Mouse (Mus musculus) large intestine, adult 2 months (tissue): Measurements from ENCODE around the gene Card6. TPM values are rescaled to one million over a fixed set of nuclear protein-coding genes. Genes with fewer than 3 reads are reported as not detected.
A peak's percentile ranks its signal among the peaks of the same experiment; 100 is the strongest.
"Not testable (repeated sequence)": the region's sequence is repeated elsewhere in the genome, so short reads cannot be mapped to it uniquely, and the experiment has no call there.

ENCODE experiments used
- DNase-seq: peaks from one replicate; pipeline ENCODE4 v3.0.0-alpha.2; 2012; ENCODE audit warnings: low read depth, low spot score
- WGBS: fragments of 180-500 bp; shearing (Covaris S2); methylation state at CpG from one replicate; pipeline ENCODE4 v1.1.7; 2018; 5-methylcytosine and 5-hydroxymethylcytosine counted together
- polyA plus RNA-seq: library from polyadenylated mRNA; depleted of rRNA; stranded (reverse); fragments of >200 nt; gene quantifications from 2 replicates; pipeline ENCODE4 v1.2.3, GENCODE M21; 2012

The Card6 gene
- polyA plus RNA-seq, 1 experiment: 1.5 TPM

DNA sequence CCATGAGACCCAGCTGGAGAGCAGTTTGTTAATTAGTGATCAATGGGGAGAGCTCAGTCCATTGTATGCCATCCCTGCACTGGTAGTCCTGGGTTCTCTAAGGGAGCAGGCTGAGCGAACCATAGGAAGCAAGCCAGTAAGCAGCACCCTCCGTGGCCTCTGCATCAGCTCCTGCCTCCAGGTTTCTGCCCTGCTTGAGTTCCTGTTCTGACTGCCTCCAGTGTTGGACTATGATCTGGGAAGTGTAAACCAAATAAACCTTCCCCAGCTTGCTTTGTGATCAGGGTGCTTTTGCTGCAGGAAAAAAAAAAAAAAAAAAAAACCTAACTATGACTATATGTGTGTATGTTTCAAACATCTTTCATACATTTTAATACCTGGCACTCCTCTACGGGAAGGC lies 25.0 kb upstream of the Card6 start:
- no peak for DNase-seq

GRCm38 (mm10) chr15:5130887-5131668 lies 22.7 kb upstream of the Card6 start:
- DNase-seq: not testable (repeated sequence)
- 88% methylated on average over 14 of the region's 14 CpGs for WGBS

More for the DNA sequence above, 25.0 kb upstream of the Card6 start:
- 25% methylated on average over 3 of the region's 3 CpGs for WGBS

GRCm38 (mm10) chr15:5129111-5129805 lies 20.9 kb upstream of the Card6 start:
- DNase-seq: no peak
- WGBS: 88% methylated on average over 12 of the region's 12 CpGs

- WGBS: 53% methylated on average over 5 of the region's 5 CpGs
- DNase-seq: no peak
These were observed 20.0 kb upstream of the Card6 start for GRCm38 (mm10) chr15:5128176-5128940.

DNA sequence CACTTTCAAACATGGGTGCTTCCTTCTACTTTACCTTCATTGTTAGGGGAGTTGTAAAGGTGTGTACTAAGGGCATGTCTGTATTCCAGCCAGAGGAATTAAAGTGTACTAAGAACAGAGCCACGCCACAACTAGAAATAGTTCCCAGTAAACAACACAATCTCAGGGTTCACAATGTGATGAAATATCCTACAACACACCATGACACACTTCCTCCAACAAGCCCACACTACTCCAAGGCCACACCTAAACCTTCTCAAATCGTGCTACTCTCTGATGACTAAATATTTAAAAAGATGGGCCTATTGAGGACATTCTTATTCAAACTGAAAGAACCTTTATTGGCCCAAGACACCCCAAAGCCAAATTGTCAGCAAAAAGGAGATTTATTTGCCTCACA lies 19.1 kb upstream of the Card6 start:
- 42% methylated on average over 2 of the region's 2 CpGs for WGBS
- DNase-seq: no peak

GRCm38 (mm10) chr15:5126456-5126855 lies 18.1 kb upstream of the Card6 start:
- 73% methylated on average over 4 of the region's 4 CpGs for WGBS
- no peak for DNase-seq

DNA sequence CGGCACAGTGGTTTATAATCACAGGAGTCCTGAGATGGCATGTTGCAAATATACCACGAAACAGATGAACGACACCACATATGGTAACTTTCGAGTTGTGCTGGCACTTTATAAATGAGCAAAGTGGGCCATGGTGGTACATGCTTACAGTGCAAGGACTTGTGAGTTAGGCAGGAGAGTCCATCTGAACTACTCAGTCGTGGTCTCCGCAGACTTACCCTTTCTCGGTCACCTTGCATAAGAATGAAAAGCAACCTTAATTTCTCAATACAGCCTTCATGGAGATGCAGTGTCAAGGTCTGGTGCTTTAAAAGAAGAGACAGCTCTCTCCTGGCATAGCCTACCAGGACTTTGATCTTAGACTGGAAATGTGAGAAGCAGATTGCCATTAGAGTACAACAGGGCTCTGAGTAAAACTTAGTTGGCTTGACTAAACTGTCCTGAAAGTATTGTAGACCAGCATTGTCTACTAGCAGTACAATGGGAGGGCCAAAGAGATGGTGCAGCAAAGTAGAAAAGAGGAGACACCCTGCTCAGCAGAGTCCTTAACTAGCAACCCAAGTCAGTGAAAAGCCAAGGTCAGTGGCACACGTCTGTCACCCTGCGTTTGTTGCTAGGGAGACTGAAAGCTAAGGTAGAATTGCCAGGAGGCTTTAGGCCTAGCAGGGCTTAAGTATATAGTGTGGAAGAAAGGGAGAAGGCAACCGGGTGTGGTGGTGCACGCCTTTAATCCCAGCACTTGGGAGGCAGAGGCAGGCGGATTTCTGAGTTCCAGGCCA lies 13.4 kb upstream of the Card6 start:
- WGBS: 83% methylated on average over 12 of the region's 12 CpGs
- DNase-seq: no peak

DNA sequence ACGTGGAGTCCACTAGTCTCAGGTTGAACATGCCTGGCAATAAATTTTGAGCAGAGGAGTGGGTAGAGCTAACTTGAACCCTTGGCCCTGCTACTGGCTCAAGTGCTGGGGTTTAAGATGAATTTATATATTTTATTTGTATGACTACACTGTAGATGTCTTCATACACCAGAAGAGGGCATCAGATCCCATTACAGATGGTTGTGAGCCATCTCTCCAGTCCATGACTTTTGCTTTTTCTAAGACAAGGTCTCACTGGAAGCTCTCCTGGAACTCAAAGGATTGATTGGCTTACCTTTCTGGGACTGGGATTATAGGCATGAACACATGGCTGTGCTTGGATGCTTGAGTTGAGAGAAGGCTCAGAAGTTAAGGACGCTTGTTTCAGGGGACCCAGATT lies 11.4 kb upstream of the Card6 start:
- no peak for DNase-seq
- WGBS: 78% methylated on average over 2 of the region's 2 CpGs

- DNase-seq: no peak
- WGBS: 82% methylated on average over 2 of the region's 2 CpGs
These were observed 10.9 kb upstream of the Card6 start for GRCm38 (mm10) chr15:5119192-5119591.

DNA sequence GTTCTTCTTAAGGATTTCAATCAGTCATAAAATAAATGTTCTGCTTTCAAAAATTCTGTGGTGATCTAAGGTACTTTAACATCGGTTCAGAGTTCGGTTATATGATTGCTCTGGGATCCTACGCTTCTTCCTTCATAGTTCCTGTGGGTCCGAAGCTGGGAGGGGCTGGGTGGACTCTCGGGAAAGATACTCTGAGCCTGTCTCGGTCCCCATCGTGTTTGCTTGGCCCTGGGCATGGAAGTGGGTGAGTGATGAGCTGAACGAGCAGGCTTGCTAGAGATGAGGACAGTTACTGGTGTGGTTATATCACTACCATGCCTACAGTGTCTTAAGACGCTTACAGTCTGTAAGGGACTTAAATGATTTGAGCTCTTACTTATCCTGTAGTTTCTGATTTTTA lies 10.3 kb upstream of the Card6 start:
- 60% methylated on average over 9 of the region's 9 CpGs for WGBS
- no peak for DNase-seq

DNA sequence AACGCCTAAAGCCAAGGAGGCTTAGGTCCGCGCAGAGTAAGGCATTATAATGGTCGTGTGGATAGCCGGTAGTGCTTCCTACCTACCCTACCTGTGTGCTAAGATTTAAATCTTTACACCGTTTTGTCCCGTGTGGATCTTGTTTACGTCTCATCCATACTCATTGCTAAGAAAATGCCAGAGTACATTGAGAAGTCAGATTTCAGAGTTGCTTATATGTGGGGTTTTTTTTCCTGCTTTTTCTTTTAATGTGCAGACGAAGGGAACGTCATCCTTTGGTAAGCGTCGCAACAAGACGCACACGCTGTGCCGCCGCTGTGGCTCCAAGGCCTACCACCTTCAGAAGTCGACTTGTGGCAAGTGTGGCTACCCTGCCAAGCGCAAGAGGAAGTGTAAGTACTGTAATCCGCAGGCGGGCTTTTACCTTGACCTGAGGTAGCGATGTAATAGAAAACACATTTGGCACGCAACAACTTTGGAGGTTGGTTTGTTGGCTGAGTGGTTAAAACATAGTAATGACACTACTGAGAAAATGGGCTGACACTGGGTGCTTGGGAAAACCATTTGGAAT lies 8.8 kb upstream of the Card6 start:
- no peak for DNase-seq
- 3% methylated on average over 22 of the region's 22 CpGs for WGBS

DNA sequence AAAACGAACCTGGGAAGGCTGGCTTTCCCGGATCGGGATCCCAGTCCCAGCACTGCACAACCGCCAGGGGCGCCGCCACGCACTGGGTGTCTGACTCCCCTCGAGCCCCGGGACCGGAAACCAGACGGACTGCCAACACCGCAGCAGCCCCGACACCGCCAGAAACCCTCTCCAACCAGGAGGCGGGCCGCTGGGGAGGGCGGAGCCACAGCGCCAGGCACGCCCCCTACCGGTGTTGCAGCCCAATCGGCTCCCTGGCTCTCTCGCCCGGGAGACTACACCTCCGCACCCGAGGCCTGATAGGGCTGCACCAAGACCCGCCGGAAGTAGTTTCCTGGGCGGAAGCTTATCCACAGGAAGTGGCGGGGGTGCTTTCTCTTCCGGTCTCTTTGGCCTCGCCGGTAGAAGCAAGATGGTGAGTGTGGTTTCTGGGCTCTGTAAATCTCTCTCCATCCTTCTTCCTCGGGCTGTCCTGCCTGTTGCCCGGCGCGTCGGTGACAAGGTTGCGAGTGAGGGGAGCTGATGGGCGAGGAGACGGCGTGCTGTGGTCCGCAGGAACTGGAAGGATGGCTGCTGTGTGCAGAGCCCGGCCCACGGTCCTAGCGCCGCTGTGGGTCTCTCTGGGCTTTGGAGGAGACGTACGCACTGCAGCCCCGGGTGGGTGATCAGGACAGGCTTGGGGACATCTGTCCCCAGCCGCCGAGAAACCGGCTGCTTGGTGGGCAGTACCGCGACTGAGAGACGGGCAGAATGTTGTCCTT lies 8.1 kb upstream of the Card6 start, which contains the start of gene Rpl37:
Rpl37 (plus strand) TSS at position 376 of the 761 bp plus-strand sequence.
- DNase-seq: peak; percentile 88
- under 1% methylated on average over 55 of the region's 55 CpGs for WGBS

DNA sequence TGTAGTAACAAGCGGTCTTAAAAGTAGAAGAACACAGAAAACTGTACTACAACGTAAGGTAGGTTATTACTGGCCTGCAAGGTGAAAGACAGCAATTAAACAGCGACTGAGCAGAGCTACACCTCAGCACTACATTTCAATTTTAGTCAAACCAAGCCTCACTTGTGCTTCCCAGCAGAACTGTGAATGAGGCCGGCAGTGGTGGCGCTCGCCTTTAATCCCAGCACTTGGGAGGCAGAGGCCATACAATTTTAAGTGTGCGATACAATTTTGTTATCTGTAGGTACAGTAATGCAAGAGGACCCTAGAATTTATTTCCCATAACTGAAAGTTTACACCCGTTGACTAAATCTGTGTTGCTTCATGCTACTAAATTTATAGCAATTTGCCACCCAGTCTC lies 6.8 kb upstream of the Card6 start:
- DNase-seq: no peak
- WGBS: 28% methylated on average over 8 of the region's 8 CpGs

GRCm38 (mm10) chr15:5112651-5113050 lies 4.3 kb upstream of the Card6 start:
- no peak for DNase-seq
- 82% methylated on average over 3 of the region's 3 CpGs for WGBS

DNA sequence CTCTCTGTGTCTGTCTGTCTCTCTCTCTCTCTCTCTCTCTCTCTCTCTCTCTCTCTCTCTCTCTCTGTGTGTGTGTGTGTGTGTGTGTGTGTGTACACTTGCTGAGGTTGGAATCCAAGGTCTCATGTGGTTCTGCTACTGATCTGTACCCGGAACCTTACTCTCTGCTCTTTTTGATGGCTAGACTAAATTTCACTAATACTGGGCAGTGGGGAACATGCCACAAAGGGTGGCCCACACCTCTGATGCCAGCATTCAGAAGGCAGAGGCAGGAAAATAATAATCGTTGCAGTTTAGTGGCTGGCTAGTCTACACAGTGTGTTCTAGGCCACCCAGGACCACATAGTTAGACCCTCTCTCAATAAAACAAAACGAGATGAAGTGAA lies 309 bp upstream of the Card6 start:
- DNase-seq: no peak
- 55% methylated on average over 3 of the region's 3 CpGs for WGBS

DNA sequence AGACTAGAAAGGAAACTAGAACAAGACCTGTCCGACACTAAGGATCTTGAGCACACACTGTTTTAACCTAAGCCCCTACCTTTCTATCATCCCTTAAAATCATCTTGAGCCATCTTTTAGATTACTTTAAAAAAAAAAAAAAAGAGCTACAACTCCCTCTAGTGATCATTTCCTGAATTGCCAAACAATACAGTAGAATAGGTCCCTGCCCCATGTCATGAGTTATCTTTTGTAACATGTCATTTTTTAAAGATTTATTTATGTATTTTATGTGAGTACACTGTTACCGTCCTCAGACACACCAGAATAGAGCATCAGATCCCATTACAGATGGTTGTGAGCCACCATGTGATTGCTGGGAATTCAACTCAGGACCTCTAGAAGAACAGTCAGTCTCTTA lies 2.0 kb downstream of the Card6 start:
- 39% methylated on average over 2 of the region's 2 CpGs for WGBS
- no peak for DNase-seq

- DNase-seq: no peak
- 83% methylated on average over 6 of the region's 6 CpGs for WGBS
These were observed 2.4 kb downstream of the Card6 start for GRCm38 (mm10) chr15:5105891-5106290.

DNA sequence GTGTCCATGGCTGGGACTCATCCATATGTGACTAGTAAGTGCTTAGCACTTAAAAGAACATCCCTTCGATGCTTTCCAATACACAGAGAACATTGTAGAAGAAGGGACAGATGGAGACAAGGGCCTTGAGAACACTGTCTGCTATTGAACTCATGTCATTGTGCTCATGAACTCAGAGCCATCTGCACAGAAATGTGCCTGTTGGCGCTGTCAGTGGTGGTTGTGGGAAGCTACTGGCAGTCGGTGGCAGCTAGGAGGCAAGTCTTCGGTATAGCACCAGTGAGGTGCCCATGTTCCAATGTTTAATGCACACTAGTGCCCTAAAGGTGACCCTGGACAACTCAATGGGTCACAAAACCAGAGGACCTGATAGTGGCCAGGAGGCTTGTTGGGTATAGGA lies 6.0 kb downstream of the Card6 start:
- no peak for DNase-seq
- WGBS: 96% methylated on average over 4 of the region's 4 CpGs

GRCm38 (mm10) chr15:5097376-5097775 lies 11.0 kb downstream of the Card6 start:
- DNase-seq: no peak
- 91% methylated on average over 1 of the region's 1 CpGs for WGBS
